Mouse (Mus musculus) fat pad, adult 2 months (tissue): ENCODE data around the gene 2410131K14Rik.

Experiments
- DNase-seq: peaks from one replicate; pipeline ENCODE4 v3.0.0-alpha.2; 2011; ENCODE audit warnings: low read depth, low spot score; ENCODE audit errors: extremely low read depth

2410131K14Rik gene

DNA sequence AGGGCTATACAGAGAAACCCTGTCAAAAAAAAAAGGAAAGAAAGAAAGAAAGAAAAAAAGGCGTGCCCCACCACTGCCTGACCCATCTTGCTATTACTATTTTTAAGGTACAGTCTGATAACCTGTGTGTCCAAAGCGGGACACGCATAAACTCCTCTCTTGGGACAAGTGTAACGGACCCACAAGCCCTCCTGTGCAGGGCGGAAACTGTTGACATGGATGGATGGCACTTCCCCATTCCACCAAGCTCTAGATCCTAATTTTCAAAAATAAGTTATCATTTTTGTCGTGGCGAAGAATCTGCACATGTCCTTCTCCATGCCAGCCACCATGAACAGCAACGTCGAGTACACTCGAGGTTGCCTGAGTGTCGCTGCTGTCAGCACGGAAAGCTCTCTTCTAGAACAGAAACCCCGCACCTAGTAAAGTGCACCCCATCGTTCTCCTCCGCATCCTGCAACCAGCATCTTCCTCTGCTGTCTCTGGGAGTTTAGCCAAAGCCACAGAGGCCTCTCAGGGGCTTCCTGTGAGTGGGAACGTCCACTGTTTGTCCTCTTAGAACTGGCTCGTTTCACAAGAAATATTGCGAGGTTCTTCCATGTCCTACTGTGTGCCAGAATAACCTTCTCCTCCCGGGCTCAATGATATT, 60.1 kb downstream of the 2410131K14Rik start:
- DNase-seq, result no peak

DNA sequence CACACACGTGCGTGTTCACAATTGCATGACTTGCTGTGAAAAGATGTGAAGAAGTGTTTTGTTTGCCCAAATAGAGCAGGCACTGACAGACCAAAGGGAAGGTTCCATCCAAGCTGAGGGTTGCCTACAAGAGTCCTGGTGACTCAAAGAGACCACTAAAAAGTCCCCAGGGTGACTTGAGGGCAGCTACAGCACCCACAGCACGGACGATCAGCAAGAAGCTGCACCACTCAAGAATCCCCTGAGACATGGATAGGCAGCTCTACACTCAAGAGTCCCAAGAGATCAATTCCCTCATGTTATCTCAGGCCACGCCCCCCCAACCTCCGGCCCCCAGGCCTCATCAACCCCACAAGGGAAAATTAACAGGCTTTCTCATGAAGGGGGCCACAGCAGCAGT, 65.4 kb downstream of the 2410131K14Rik start:
- DNase-seq, result no peak

DNA sequence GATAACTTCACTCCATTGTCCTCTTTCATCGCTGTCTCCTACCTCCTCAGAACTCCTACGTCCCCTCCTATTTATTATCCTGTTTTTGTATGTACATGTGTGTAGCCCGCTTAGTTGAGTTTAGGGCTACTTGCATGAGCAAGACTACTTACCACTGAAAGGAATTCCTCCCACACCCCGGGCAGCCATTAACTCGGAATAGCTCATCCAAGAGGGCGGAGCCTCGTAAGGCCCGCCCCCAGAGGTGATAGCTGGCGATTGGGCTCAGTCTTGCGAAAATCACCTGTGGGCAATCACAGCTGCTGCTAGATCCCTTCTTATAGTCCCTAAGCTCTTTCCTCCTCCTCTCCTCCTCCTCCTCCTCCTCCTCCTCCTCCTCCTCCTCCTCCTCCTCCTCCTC, 66.2 kb downstream of the 2410131K14Rik start:
- no peak for DNase-seq

DNA sequence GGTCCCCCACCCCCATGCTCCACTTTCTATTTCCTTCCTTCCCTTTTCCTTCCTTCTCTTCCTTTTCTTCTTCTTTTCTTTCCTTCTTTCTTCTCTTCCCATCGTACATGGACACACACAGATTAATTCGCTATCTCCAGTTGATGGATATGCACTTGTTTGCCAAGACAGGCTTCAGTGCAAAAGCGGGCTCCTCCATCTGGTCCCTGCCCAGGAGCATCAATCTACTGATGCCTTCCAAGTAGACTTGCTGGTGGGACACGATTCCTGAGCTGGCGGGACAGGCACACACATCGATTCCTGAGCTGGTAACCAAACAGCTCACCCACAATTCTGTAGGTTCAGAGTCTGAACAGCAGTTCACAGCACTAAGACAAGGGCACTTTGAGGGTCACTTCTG, 68.7 kb downstream of the 2410131K14Rik start:
- DNase-seq, result no peak
